ENCODE assay signal across 20 mouse cellular contexts in the genomic region with DNA sequence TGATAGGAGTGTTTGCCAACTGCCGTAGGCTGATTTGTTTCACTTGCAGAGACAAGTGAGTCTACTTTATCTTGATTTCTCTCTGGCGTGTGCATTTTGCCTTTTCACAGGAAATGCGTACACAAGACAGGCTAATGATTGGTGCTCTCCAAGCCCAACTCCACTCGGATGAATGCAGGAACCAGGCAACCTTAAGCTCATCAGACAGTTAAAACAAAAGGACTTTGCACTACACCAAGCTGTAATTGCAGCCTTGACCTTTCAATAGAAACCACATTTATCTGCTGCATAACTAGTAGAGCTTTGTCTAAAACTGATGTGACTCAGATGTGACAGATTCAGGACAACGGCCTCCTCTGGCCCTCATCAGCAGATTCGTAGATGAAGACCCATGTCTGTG. TPM values are rescaled to one million over a fixed set of nuclear protein-coding genes. Genes with fewer than 3 reads are reported as not detected.
DNase-seq lines count a peak whose midpoint lies in the region; ATAC-seq lines count a peak whose summit lies in the region.
"Had no signal": no experiment of that assay in that cellular context is flagged by ENCODE, and none has a peak within 500 bp of the region (broad histone marks: within the 10 kb centered on the region; RNA-seq: fewer than 3 reads in every experiment).

No protein-coding gene starts in this region.

- peak; percentile 32 for DNase-seq in adrenal gland, postnatal 14 days
- no peak for DNase-seq in adrenal gland, postnatal 4 days (ENCODE audit: low spot score in 2 of 2)
- peak; percentile 91 for DNase-seq in Muller cell, postnatal 12 days (ENCODE audit: inconsistent ontology term)
- peak; percentile 9 for DNase-seq in retina, postnatal 7 days (ENCODE audit: low read depth, low spot score)
- no peak for DNase-seq in kidney, postnatal 25 days
- no peak for DNase-seq in right cerebral cortex, adult 2 months (ENCODE audit: low spot score in 2 of 2)
- DNase-seq: cerebellum, adult 11 months; cerebellum, adult 8-10 months; cerebellum, postnatal 25 days; forebrain, postnatal 0 days; gastrocnemius, adult 2 months; gastrocnemius, postnatal 25 days; heart, postnatal 36 days; kidney, adult 2 months had no signal

- ATAC-seq in CD4-positive, CD25-positive, alpha-beta regulatory T cell, adult 4 months = peak; percentile 37
- ATAC-seq: forebrain, embryonic 13.5 days; forebrain, postnatal 0 days; intestine, embryonic 16.5 days had no signal

RNA-seq across cellular contexts. Expression of a gene that starts 30.9 kb away (rescaled TPM):
- 0.04 TPM in 1 of 2 replicates, not detected in the other for total RNA-seq in adrenal gland, postnatal 14 days (2021)
- 1 to 10 TPM; 1.7 to 2.9 TPM for total RNA-seq in adrenal gland, postnatal 4 days (2021)
- polyA plus RNA-seq in CD4-positive, CD25-positive, alpha-beta regulatory T cell, adult 4 months (2017; shearing (Covaris generic)) = not detected
- total RNA-seq: granulocyte monocyte progenitor cell, adult 5-6 weeks had no signal

RNA-seq across cellular contexts. Expression of a gene that starts 33.2 kb away (rescaled TPM):
- total RNA-seq in adrenal gland, postnatal 14 days (2021) = not detected in 2 replicates
- total RNA-seq in adrenal gland, postnatal 4 days (2021) = under 1 TPM in 1 of 2 experiments, not detected in 1; 0.17 TPM
- not detected for polyA plus RNA-seq in CD4-positive, CD25-positive, alpha-beta regulatory T cell, adult 4 months (2017; shearing (Covaris generic))
- total RNA-seq: granulocyte monocyte progenitor cell, adult 5-6 weeks had no signal
- polyA plus RNA-seq: embryonic facial prominence, embryonic 13.5 days; forebrain, embryonic 13.5 days; hindbrain, embryonic 11.5 days; kidney, adult 2 months had no signal

RNA-seq across cellular contexts. Expression of a gene that starts 52.6 kb away (rescaled TPM):
- total RNA-seq in adrenal gland, postnatal 14 days (2021) = 4.9 and 10.1 TPM in 2 replicates
- 10 to 100 TPM; 11.6 to 13.8 TPM for total RNA-seq in adrenal gland, postnatal 4 days (2021)
- polyA plus RNA-seq in CD4-positive, CD25-positive, alpha-beta regulatory T cell, adult 4 months (2017; shearing (Covaris generic)) = 10 to 100 TPM; 74.5 to 78.4 TPM

Comparison
In these comparisons a context has a peak if more than half of its experiments do, and no peak if none do; other contexts are left out.
1. DNase-seq: peak in adrenal gland, postnatal 14 days (single experiment), Muller cell, postnatal 12 days (single experiment) and retina, postnatal 7 days (single experiment); none in adrenal gland, postnatal 4 days (0 of 2), kidney, postnatal 25 days (0 of 2) and right cerebral cortex, adult 2 months (0 of 2).